Mouse (Mus musculus): Measurements from ENCODE around the gene Hist1h1c.

DNA sequence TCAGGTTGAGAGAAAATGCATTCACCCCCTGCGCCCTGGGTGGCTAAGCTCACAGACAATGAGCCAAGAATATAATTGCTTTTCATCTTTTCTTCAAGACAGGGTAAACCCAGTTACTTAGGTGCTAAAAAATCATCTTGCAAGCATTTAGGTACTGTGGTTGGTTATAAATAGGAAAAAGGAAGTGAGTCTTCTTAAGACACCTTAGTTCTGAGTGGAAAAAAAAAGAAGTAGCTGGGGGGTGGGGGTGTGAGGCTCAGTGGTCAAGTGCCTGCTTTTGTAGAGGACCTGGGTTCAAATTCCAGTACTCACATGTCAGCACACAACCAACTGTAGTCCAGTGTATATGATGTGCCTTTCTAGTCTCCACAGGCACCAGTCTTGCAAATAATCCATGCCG, 49.7 kb upstream of the Hist1h1c start:
- TF ChIP-seq POLR2A (IDR thresholded peaks at IDR 0.05; ENCODE audit: insufficient read depth, low read length) (no peak), CTCF (IDR thresholded peaks at IDR 0.05; ENCODE audit: low read depth, low read length) (no peak)
